Mouse (Mus musculus): ENCODE results near the gene Cd302. TPM values are rescaled to one million over a fixed set of nuclear protein-coding genes. Genes with fewer than 3 reads are reported as not detected.

Cd302 gene
- total and polyA plus RNA-seq, 3 experiments = not detected

GRCm38 (mm10) chr2:60285107-60285617 lies 874 bp upstream of the Cd302 start:
- Histone ChIP-seq H3K79me2 (replicated peaks; ENCODE audit: control insufficient read depth, extremely low read depth, insufficient read depth, poor library complexity, severe bottlenecking) (no peaks in the 10 kb centered on the region), H3K27me3 (replicated peaks) (no peaks in the 10 kb centered on the region), H3K9ac (ENCODE audit: insufficient read depth, low read depth) (no peak overlapping the region), H3K4me2 (ENCODE audit: insufficient read depth, low read depth, poor library complexity, severe bottlenecking) (no peak overlapping the region), H3K4me1 (ENCODE audit: control insufficient read depth in 1 of 2, insufficient read depth in 2 of 2) (peaks cover 10 to 23% of the 10 kb centered on the region in 2 experiments), H3K9me3 (replicated peaks; ENCODE audit: low read length) (no peaks in the 10 kb centered on the region), H3K4me3 (replicated peaks in 1 of 3; ENCODE audit: low read depth in 2 of 3, low read length in 2 of 3, poor library complexity in 1 of 3) (no peak overlapping the region), H3K27ac (ENCODE audit: insufficient read depth, low read depth) (no peak overlapping the region), H3K36me3 (replicated peaks in 1 of 2; ENCODE audit: control insufficient read depth in 1 of 2, insufficient read depth in 1 of 2, low read length in 1 of 2) (no peaks in the 10 kb centered on the region)
- DNase-seq (ENCODE audit: extremely low read depth) = no peak
- dilution Hi-C loops (cut with MboI; ENCODE audit: extremely low pct_ligation_motif_present, extremely low pct_unique_long_range_greater_than_20kb, low sequenced_read_pairs) (no loop called here), in situ Hi-C loops (cut with MboI; ENCODE audit: low pct_ligation_motif_present, low pct_unique_long_range_greater_than_20kb, low sequenced_read_pairs) (no loop called here)
- TF ChIP-seq MYC (IDR thresholded peaks at IDR 0.05; ENCODE audit: low read depth, low read length) (no peak), ZNF384 (IDR thresholded peaks at IDR 0.05; ENCODE audit: low read depth, low read length) (no peak), ZC3H11A (IDR thresholded peaks at IDR 0.05; ENCODE audit: low read depth, low read length) (no peak), RCOR1 (conservative IDR thresholded peaks at IDR 0.05; ENCODE audit: low read depth, low read length) (no peak), CTCF (conservative IDR thresholded peaks at IDR 0.05 in 1 of 2, IDR thresholded peaks at IDR 0.05 in 1 of 2; ENCODE audit: low read depth in 2 of 2, low read length in 2 of 2) (no peak), JUN (IDR thresholded peaks at IDR 0.05; ENCODE audit: insufficient read depth, low read depth, low read length) (no peak), MAFK (IDR thresholded peaks at IDR 0.05; ENCODE audit: insufficient replicate concordance, low read length) (no peak), BHLHE40 (IDR thresholded peaks at IDR 0.05; ENCODE audit: low read depth, low read length) (no peak), RAD21 (IDR thresholded peaks at IDR 0.05; ENCODE audit: low read depth, low read length) (no peak), EP300 (IDR thresholded peaks at IDR 0.05; ENCODE audit: low read length) (no peak), MAX (IDR thresholded peaks at IDR 0.05; ENCODE audit: low read length) (no peak), USF2 (conservative IDR thresholded peaks at IDR 0.05; ENCODE audit: low read depth, low read length) (no peak), ZKSCAN1 (IDR thresholded peaks at IDR 0.05; ENCODE audit: borderline replicate concordance, low read depth, low read length) (no peak), MXI1 (IDR thresholded peaks at IDR 0.05; ENCODE audit: low read depth, low read length) (no peak)

GRCm38 (mm10) chr2:60283751-60284466 lies 379 bp downstream of the Cd302 start:
- H3K4me1 ChIP-seq (ENCODE audit: control insufficient read depth in 1 of 2, insufficient read depth in 2 of 2) = peaks cover 8 to 19% of the 10 kb centered on the region in 2 experiments
- no peak for DNase-seq (ENCODE audit: extremely low read depth)
- H3K27me3 ChIP-seq (replicated peaks) = no peaks in the 10 kb centered on the region
- dilution Hi-C loops (cut with MboI; ENCODE audit: extremely low pct_ligation_motif_present, extremely low pct_unique_long_range_greater_than_20kb, low sequenced_read_pairs) = no loop called here
- no peak overlapping the region for H3K4me2 ChIP-seq (ENCODE audit: insufficient read depth, low read depth, poor library complexity, severe bottlenecking)
- H3K27ac ChIP-seq (ENCODE audit: insufficient read depth, low read depth) = no peak overlapping the region
- TF ChIP-seq RAD21 (IDR thresholded peaks at IDR 0.05; ENCODE audit: low read depth, low read length) (no peak), ZKSCAN1 (IDR thresholded peaks at IDR 0.05; ENCODE audit: borderline replicate concordance, low read depth, low read length) (no peak), ZMIZ1 (IDR thresholded peaks at IDR 0.05; ENCODE audit: low read depth, low read length) (no peak), SIN3A (IDR thresholded peaks at IDR 0.05; ENCODE audit: low read length) (no peak), MAX (IDR thresholded peaks at IDR 0.05; ENCODE audit: low read length) (no peak), TBP (conservative IDR thresholded peaks at IDR 0.05; ENCODE audit: low read depth, low read length) (no peak), ELF1 (IDR thresholded peaks at IDR 0.05; ENCODE audit: low read depth, low read length) (no peak), JUN (IDR thresholded peaks at IDR 0.05; ENCODE audit: insufficient read depth, low read depth, low read length) (no peak), TCF12 (IDR thresholded peaks at IDR 0.05; ENCODE audit: low read depth, low read length) (no peak), ZC3H11A (IDR thresholded peaks at IDR 0.05; ENCODE audit: low read depth, low read length) (no peak), JUND (conservative IDR thresholded peaks at IDR 0.05; ENCODE audit: low read depth, low read length) (no peak), USF2 (conservative IDR thresholded peaks at IDR 0.05; ENCODE audit: low read depth, low read length) (no peak)
- in situ Hi-C loops (cut with MboI; ENCODE audit: low pct_ligation_motif_present, low pct_unique_long_range_greater_than_20kb, low sequenced_read_pairs) = no loop called here
- H3K9ac ChIP-seq (ENCODE audit: insufficient read depth, low read depth) = no peak overlapping the region
- H3K36me3 ChIP-seq (replicated peaks in 1 of 2; ENCODE audit: control insufficient read depth in 1 of 2, insufficient read depth in 1 of 2, low read length in 1 of 2) = no peaks in the 10 kb centered on the region
- no peaks in the 10 kb centered on the region for H3K9me3 ChIP-seq (replicated peaks; ENCODE audit: low read length)
- H3K4me3 ChIP-seq (replicated peaks in 1 of 3; ENCODE audit: low read depth in 2 of 3, low read length in 2 of 3, poor library complexity in 1 of 3) = no peak overlapping the region
- no peaks in the 10 kb centered on the region for H3K79me2 ChIP-seq (replicated peaks; ENCODE audit: control insufficient read depth, extremely low read depth, insufficient read depth, poor library complexity, severe bottlenecking)

Data from CH12.LX (cell line).